Mouse (Mus musculus): Measurements from ENCODE around the gene Man1c1.
A peak's percentile ranks its signal among the peaks of the same experiment; 100 is the strongest.

The Man1c1 gene

DNA sequence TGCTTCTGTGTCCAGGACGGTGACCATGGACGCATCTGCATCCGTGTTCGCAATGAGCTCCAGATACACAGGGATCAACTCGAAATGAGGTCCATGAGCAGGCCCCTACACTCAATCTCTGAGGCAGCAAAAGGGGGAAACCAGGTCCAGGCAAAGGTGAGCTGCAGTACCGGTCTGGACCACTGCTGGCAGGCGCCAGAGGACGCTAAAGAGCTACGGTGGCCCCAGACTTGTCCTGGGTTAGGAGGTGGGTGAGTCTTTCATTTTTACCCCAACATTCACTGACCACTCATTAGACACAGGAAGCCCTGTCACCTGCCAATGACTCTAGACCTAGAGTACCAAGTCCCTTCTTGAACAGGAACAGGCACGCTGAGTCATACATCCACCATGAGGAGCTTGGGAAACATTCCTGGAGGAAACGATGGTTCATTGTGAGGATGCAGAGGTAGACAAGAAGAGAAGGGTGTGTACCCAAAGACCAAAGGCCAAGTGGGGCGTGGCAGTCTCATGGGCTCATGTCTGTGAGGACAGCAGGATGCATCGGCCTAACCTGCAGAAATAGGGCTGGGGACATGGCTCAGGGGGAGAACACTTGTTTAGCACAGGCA, 21.8 kb upstream of the Man1c1 start:
- DNase-seq (ENCODE audit: extremely low read depth, insufficient read length, low spot score), result peak; percentile 39

DNA sequence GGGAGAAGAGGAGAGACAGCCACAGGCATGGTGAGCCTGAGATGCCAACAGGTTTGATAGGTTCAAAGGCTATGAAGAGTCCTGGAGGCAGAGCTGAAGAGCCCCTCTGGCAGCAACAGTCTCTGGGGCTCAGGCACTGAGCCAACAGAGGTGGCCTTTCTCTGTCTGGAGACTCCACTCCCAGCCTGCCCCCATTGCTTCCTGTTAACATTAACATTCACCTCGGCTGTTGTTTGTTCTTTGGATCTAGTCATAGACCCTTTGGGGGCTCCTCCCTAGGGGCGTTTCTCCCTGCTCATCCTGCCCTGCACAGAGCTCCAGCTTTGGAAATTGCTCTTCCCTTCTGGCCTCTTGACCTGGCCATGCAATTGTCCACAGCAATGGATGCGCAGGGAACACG, 20.9 kb upstream of the Man1c1 start:
- DNase-seq (ENCODE audit: extremely low read depth, insufficient read length, low spot score), result no peak

GRCm38 (mm10) chr4:134723251-134723650, 19.2 kb upstream of the Man1c1 start:
- DNase-seq (ENCODE audit: extremely low read depth, insufficient read length, low spot score), result no peak

- DNase-seq (ENCODE audit: extremely low read depth, insufficient read length, low spot score), result peak; percentile 47
Measured at GRCm38 (mm10) chr4:134721076-134721475, 17.0 kb upstream of the Man1c1 start.

DNA sequence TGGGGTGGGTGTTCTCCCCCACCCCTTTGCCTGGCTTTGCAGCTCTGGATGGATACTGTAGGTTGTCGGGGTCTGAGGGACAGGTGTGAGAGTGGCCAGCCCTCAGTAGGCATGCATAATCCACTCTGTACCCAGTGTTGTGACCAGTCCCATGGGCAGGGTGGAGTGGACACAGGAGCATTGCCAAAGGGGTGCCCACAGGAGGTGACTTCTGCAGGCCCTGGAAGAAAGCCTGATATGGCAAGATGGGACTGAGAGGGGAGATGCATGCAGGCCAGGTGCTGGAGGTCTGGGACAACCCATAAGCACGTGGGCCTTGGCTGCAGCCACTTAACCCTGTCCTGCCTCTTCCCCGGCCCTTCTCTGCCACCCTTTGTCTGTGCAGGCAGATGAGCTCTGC, 16.3 kb upstream of the Man1c1 start:
- DNase-seq (ENCODE audit: extremely low read depth, insufficient read length, low spot score), result no peak

- DNase-seq (ENCODE audit: extremely low read depth, insufficient read length, low spot score), result no peak
Measured at GRCm38 (mm10) chr4:134719489-134719888, 15.4 kb upstream of the Man1c1 start.

- peak; percentile 58 for DNase-seq (ENCODE audit: extremely low read depth, insufficient read length, low spot score)
Measured at GRCm38 (mm10) chr4:134713937-134714336, 9.8 kb upstream of the Man1c1 start.

GRCm38 (mm10) chr4:134705311-134705710, 1.2 kb upstream of the Man1c1 start:
- no peak for DNase-seq (ENCODE audit: extremely low read depth, insufficient read length, low spot score)

- no peak for DNase-seq (ENCODE audit: extremely low read depth, insufficient read length, low spot score)
Measured at GRCm38 (mm10) chr4:134704590-134704989, 500 bp upstream of the Man1c1 start.

GRCm38 (mm10) chr4:134702981-134703834, 882 bp downstream of the Man1c1 start:
- DNase-seq (ENCODE audit: extremely low read depth, insufficient read length, low spot score), result no peak

DNA sequence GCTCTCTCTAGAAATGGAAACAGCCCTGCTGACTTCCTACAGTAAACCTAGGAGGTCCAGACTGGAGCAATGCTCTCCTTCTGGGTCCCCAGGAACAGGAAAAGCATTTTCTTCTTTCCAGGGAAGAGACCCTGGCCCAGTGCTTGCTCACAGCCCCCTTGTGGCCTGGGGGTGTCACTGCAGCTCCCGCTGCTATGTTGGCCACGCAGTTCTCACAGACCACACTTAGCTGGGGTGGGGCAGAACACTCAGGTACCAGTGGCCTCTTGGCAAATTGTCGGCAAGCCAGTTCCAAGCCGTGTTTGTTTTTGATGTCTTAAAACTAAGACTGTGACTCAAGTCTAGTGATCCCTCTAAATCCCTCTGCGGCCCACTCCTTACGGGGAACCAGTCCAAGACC, 2.2 kb downstream of the Man1c1 start:
- no peak for DNase-seq (ENCODE audit: extremely low read depth, insufficient read length, low spot score)

DNA sequence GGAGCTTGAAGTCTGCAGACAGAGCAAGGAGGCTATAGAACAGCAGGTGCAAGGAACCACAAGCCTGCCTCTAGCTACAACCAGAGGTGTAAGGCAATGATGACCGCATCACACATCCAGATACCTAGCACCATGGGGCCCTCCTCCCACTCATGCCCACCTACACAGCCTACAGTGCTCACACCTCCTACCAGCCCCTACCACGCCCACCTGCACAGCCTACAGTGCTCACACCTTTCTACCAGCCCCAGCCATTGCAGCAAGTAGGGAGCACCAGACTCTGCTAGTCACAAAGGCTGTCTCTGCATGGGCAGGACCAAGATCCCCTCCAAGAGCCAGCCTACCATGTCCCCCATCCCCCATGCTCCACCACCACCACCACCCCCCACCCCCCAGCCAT, 3.2 kb downstream of the Man1c1 start:
- DNase-seq (ENCODE audit: extremely low read depth, insufficient read length, low spot score), result no peak

GRCm38 (mm10) chr4:134693202-134693940, 10.7 kb downstream of the Man1c1 start:
- no peak for DNase-seq (ENCODE audit: extremely low read depth, insufficient read length, low spot score)

GRCm38 (mm10) chr4:134692388-134692787, 11.7 kb downstream of the Man1c1 start:
- no peak for DNase-seq (ENCODE audit: extremely low read depth, insufficient read length, low spot score)

- DNase-seq (ENCODE audit: extremely low read depth, insufficient read length, low spot score), result no peak
Measured at GRCm38 (mm10) chr4:134686022-134686661, 17.9 kb downstream of the Man1c1 start.

DNA sequence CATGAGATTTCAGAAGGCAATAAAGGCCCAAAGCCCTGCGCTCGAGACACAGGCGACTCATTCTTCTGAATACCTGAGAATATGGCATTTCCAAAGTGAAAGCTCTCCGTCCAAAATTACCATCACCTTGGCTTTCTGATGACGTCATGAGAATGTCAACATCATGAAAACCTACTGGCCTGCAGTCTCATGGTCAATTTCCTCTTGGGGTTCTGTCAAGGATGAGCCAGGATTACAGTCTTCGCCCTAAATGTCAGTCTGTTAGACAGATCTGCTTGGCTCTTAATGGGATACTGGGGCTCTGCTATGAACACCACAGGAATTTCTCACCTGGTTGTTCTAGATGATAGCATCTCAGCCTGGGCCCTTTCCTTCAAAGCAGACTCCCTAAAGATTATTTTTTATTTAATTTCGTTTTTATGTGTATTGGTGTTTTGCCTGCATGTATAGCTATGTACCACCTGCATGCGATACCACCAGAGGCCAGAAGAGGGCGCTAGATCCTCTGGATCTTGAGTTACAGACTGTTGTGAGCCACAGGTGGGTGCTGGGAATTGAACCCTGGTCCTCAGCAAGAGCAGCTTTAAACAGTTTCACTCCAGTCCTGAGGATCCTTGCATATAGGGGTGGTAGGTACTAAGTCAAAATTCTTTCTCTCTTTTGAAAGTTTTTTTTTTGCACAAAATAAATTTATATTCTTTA, 19.3 kb downstream of the Man1c1 start:
- DNase-seq (ENCODE audit: extremely low read depth, insufficient read length, low spot score), result no peak

DNA sequence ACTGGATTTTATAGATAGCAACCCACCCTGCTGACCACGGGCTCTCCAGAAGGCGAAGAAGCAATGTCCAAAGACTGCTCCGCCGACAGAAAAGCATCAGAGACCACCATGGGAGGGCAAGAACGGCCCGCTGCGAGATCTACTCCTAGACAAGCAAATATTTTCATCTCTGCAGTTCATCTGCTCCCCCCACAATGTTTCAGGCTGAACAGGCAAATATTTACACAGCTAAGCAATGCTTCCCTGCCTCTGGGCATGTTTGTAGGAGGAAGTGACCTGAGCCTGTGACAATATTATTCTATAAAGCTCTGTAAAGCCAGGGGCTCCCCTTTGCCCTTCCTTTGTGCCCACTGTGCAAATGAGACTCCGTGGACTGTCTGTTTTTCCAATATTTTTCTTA, 20.2 kb downstream of the Man1c1 start:
- no peak for DNase-seq (ENCODE audit: extremely low read depth, insufficient read length, low spot score)

- DNase-seq (ENCODE audit: extremely low read depth, insufficient read length, low spot score), result peak; percentile 54
Measured at GRCm38 (mm10) chr4:134683008-134683407, 21.1 kb downstream of the Man1c1 start.

- DNase-seq (ENCODE audit: extremely low read depth, insufficient read length, low spot score), result no peak
Measured at GRCm38 (mm10) chr4:134682423-134682822, 21.7 kb downstream of the Man1c1 start.

GRCm38 (mm10) chr4:134681819-134682218, 22.3 kb downstream of the Man1c1 start:
- no peak for DNase-seq (ENCODE audit: extremely low read depth, insufficient read length, low spot score)

Measured in 3134 (cell line).